Mouse (Mus musculus) C2C12 (cell line): ENCODE results near the gene Usp38.

ENCODE experiments used
- CEBPB ChIP-seq: IDR thresholded peaks from one replicate; pipeline ENCODE4 v1.6.1; 2011; ENCODE audit warnings: low read depth, mild to moderate bottlenecking, control low read depth, moderate library complexity
- CTCF ChIP-seq: IDR thresholded peaks from one replicate; pipeline ENCODE4 v1.5.1; 2011; ENCODE audit not compliant: control insufficient read depth, insufficient read depth, insufficient read length
- FOSL1 ChIP-seq: IDR thresholded peaks from one replicate; pipeline ENCODE4 v1.8.0; 2011; ENCODE audit warnings: mild to moderate bottlenecking, low read length; ENCODE audit not compliant: poor library complexity, insufficient read depth, severe bottlenecking
- MYOD1 ChIP-seq: IDR thresholded peaks from one replicate; pipeline ENCODE4 v1.6.1; 2011; ENCODE audit warnings: low read depth; ENCODE audit not compliant: control insufficient read depth, insufficient read length
- MYOG ChIP-seq: IDR thresholded peaks from one replicate; pipeline ENCODE4 v1.6.1; 2011; ENCODE audit not compliant: control insufficient read depth, insufficient read length; ENCODE audit errors: extremely low read depth
- USF1 ChIP-seq: IDR thresholded peaks from one replicate; pipeline ENCODE4 v1.6.1; 2011; ENCODE audit warnings: low read depth, mild to moderate bottlenecking, control low read depth, moderate library complexity

DNA sequence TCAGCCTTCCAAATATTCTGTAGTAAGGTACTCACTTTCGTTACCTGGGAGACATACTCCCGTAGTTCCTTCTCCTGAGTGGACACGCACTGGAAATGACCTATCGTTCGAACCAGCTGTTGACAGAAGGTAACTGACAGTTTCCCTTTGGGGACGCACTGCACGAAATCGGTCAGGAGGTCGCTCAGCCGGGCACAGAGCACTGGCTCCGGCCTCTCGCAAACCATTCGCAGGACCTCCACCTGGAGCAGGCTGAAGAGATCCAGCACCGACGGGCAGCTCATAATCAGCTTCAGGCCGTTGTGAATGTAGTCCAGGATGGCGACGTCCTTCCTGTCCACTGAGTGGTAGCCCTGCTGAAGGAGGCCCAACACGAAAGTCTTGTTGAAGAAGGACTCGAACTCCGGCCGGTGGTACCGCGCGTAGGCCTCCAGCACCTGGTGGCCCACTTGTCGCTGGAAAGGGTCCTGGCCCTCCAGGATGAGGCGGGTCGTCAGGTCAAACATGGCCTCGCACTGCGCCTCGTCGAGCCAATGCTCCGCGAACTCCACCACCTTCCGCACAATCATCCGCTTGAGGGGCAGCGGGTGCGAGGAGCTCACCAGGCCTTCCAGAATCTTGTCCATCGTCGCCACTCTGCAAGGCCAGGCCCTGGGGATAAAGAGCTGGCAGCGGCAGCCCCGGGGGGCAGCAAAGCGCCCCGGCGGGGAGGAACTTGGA is 757 bp downstream of the Usp38 start:
- no peak for TF ChIP-seq CEBPB
- TF ChIP-seq CTCF: no peak
- TF ChIP-seq USF1: no peak
- TF ChIP-seq MYOD1: no peak
- no peak for TF ChIP-seq MYOG
- no peak for TF ChIP-seq FOSL1
